Mouse (Mus musculus): ENCODE results near the gene Cxcl15. TPM values are rescaled to one million over a fixed set of nuclear protein-coding genes. Genes with fewer than 3 reads are reported as not detected.

Gene Cxcl15
- polyA plus RNA-seq, 1 experiment, result not detected

DNA sequence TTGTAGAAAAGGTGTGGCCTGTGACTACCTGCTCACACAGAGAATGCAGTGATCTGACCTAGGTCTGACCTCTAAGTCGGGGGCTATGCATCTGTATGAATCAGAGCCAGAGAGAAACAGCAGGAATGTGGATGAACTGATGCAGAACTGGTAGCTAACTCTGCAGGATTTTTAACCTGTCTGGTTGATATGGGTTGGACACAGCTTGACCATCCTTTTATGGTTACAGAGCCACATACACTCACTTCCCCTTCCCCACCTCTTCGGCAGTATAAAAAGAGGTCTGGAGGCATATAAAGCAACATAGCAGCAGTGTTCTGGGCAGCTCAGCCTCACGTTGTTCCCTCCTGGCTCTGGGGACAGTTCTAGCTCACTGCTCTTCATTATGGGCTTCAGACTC lies 26.1 kb upstream of the Cxcl15 start, which contains the start of gene Ppbp:
Gene Ppbp (plus strand): TSS at position 301 of the 400 bp plus-strand sequence.
- peak within 1 kb of the TSS; percentile 86 for H3K4me3 ChIP-seq (replicated peaks)
- no peaks in the 10 kb centered on the region for H3K9me3 ChIP-seq
- peaks cover 92% of the 10 kb centered on the region for H3K4me1 ChIP-seq
- no peak for TF ChIP-seq GATA1 (IDR thresholded peaks at IDR 0.05; ENCODE audit: borderline replicate concordance, low read length)
- no peak for TF ChIP-seq FLI1 (IDR thresholded peaks at IDR 0.05; ENCODE audit: low read length)
- peaks cover 5% of the 10 kb centered on the region for H3K36me3 ChIP-seq (replicated peaks; ENCODE audit: low read length)
- H3K27me3 ChIP-seq (replicated peaks), result no peaks in the 10 kb centered on the region

GRCm38 (mm10) chr5:90771369-90771768 lies 23.0 kb upstream of the Cxcl15 start:
- Histone ChIP-seq H3K4me3 (replicated peaks) (peak overlapping the region; percentile 96), H3K9me3 (no peaks in the 10 kb centered on the region), H3K4me1 (peaks cover 84% of the 10 kb centered on the region), H3K27me3 (replicated peaks) (no peaks in the 10 kb centered on the region), H3K36me3 (replicated peaks; ENCODE audit: low read length) (peaks cover 20% of the 10 kb centered on the region)
- no peak for TF ChIP-seq GATA1 (IDR thresholded peaks at IDR 0.05; ENCODE audit: borderline replicate concordance, low read length)
- TF ChIP-seq FLI1 (IDR thresholded peaks at IDR 0.05; ENCODE audit: low read length), result no peak

DNA sequence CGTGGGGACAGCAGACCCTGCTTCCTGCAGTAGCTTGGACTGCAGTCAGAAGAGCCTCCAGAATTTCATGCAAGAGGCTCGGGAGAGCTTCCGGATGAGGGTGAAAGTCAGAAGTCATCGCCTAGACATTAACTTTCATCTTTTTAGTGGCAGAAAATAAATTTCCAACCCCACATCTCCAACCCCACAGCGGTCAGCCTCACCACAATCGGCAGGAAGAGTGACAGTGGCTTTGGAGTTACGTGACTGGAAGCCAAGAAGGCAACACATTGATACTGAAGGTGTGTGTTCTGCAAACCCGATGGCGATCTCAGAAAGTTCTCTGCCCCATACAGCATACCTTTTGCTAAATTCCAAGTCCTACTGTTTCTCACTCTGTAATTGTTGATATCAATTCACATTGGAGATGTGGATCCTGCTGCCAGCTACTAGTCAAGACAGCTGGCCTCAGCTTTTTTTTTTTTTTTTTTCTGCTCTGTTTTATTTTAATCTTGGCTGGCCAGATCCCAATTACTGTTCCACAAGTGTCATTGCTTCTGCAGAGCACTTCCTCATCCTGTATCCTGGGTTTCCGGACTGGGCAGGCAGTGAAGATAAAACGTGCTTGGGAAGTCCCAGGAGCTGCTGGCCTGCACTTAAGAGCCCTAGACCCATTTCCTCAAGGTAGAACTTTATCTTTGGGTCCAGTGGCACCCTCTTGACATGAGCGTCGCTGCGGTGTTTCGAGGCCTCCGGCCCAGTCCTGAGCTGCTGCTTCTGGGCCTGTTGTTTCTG lies 22.3 kb upstream of the Cxcl15 start, which contains the start of gene Pf4:
Gene Pf4 (plus strand): TSS at position 556 of the 774 bp plus-strand sequence.
- peaks cover 20% of the 10 kb centered on the region for H3K36me3 ChIP-seq (replicated peaks; ENCODE audit: low read length)
- H3K4me3 ChIP-seq (replicated peaks), result peak within 1 kb of the TSS; percentile 96
- no peaks in the 10 kb centered on the region for H3K27me3 ChIP-seq (replicated peaks)
- TF ChIP-seq FLI1 (IDR thresholded peaks at IDR 0.05; ENCODE audit: low read length), result peak; percentile 79
- TF ChIP-seq GATA1 (IDR thresholded peaks at IDR 0.05; ENCODE audit: borderline replicate concordance, low read length), result peak; percentile 88; the same call in 2 of the 3 replicates
- H3K9me3 ChIP-seq, result no peaks in the 10 kb centered on the region
- peaks cover 87% of the 10 kb centered on the region for H3K4me1 ChIP-seq

DNA sequence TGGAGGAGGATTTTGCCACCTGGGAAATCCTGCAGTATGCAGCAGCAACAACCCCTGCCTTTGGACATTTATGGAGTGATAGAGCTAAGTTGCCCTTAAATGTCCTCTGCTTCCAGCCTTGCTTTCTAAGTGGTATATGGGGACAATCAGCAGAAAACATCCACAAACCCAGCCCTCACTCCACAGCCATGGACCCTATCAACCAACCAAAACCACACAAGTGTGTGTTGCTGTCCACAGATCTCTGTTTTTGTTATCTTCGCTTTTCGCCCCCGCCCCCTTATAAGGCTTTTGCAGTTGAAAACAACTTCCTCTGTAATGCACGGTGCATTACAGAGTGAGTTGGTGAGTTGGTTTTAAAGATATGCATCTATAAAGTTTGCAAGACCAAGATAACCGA lies 18.8 kb upstream of the Cxcl15 start:
- Histone ChIP-seq H3K4me3 (replicated peaks) (peak overlapping the region; percentile 96), H3K9me3 (no peaks in the 10 kb centered on the region), H3K27me3 (replicated peaks) (no peaks in the 10 kb centered on the region), H3K36me3 (replicated peaks; ENCODE audit: low read length) (peaks cover 20% of the 10 kb centered on the region), H3K4me1 (peaks cover 73% of the 10 kb centered on the region)
- TF ChIP-seq GATA1 (IDR thresholded peaks at IDR 0.05; ENCODE audit: borderline replicate concordance, low read length) (no peak), FLI1 (IDR thresholded peaks at IDR 0.05; ENCODE audit: low read length) (no peak)

DNA sequence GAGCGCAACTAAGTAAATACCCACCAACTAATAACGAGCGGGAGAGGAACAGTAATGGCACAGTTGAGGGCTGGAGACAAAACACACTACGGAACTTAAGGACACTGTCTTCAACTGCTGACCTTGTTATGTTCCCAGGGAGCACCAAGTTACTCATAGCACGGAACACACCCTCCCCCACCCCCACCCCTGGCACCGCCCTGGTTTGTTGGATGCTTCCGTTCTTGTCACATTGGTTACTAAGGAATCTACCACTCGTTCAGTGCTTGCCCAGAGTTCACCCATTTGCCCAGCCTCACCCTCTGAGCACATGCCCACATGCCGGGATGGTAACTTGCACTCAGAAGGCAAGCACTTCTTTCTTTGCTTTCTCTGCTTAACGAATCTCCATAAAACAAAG lies 16.7 kb upstream of the Cxcl15 start:
- no peak for TF ChIP-seq GATA1 (IDR thresholded peaks at IDR 0.05; ENCODE audit: borderline replicate concordance, low read length)
- no peak for TF ChIP-seq FLI1 (IDR thresholded peaks at IDR 0.05; ENCODE audit: low read length)
- peaks cover 72% of the 10 kb centered on the region for H3K4me1 ChIP-seq

GRCm38 (mm10) chr5:90778856-90779255 lies 15.5 kb upstream of the Cxcl15 start:
- peaks cover 75% of the 10 kb centered on the region for H3K4me1 ChIP-seq
- H3K4me3 ChIP-seq (replicated peaks), result no peak overlapping the region
- no peak for TF ChIP-seq FLI1 (IDR thresholded peaks at IDR 0.05; ENCODE audit: low read length)
- H3K36me3 ChIP-seq (replicated peaks; ENCODE audit: low read length), result peaks cover 13% of the 10 kb centered on the region
- no peaks in the 10 kb centered on the region for H3K27me3 ChIP-seq (replicated peaks)
- no peaks in the 10 kb centered on the region for H3K9me3 ChIP-seq

More for the DNA sequence above, 16.7 kb upstream of the Cxcl15 start:
- peaks cover 20% of the 10 kb centered on the region for H3K36me3 ChIP-seq (replicated peaks; ENCODE audit: low read length)
- H3K9me3 ChIP-seq, result no peaks in the 10 kb centered on the region
- no peak overlapping the region for H3K4me3 ChIP-seq (replicated peaks)
- H3K27me3 ChIP-seq (replicated peaks), result no peaks in the 10 kb centered on the region

GRCm38 (mm10) chr5:90783697-90784096 lies 10.6 kb upstream of the Cxcl15 start:
- H3K4me1 ChIP-seq, result peaks cover 71% of the 10 kb centered on the region
- no peaks in the 10 kb centered on the region for H3K27me3 ChIP-seq (replicated peaks)
- no peaks in the 10 kb centered on the region for H3K9me3 ChIP-seq
- TF ChIP-seq GATA1 (IDR thresholded peaks at IDR 0.05; ENCODE audit: borderline replicate concordance, low read length) (no peak), FLI1 (IDR thresholded peaks at IDR 0.05; ENCODE audit: low read length) (no peak)
- no peaks in the 10 kb centered on the region for H3K36me3 ChIP-seq (replicated peaks; ENCODE audit: low read length)
- no peak overlapping the region for H3K4me3 ChIP-seq (replicated peaks)

DNA sequence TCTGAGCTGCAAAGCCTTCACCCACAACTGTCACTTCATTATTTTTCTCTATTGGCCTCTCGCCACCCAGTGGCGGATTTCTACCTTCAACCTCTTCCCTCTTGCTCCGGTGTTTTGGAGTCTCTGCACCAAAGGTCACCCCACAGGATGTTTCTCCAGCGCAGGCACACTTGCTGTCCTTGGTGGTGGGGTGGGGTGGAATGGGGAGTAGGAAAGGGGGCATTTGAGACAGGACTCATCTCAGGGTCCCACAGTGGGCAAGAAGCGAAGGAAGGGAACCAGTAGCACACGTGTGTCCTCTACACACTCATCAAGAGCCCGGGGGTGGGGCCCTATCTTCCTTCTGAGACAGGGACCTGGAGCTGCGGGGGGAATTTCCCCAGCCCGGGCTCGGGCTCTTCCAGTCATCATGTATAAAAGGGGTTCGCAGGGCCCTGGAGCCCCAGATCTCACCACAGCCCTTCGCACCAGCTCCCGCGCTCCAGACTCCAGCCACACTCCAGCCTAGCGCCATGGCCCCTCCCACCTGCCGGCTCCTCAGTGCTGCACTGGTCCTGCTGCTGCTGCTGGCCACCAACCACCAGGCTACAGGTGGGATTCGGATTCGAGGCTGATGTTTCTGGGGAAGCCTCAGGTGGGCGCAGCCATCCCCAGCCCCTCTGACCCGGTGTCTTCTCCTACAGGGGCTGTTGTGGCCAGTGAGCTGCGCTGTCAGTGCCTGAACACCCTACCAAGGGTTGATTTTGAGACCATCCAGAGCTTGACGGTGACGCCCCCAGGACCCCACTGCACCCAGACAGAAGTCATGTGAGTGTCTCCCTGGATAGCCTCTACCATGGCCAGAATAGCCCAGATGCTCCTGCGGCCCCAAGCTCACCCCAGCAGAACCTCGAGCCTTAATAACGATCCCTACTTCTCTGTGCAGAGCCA lies 8.4 kb upstream of the Cxcl15 start, which contains the start of gene Cxcl3:
Gene Cxcl3 (plus strand): TSS at position 445 of the 930 bp plus-strand sequence.
- no peaks in the 10 kb centered on the region for H3K9me3 ChIP-seq
- TF ChIP-seq GATA1 (IDR thresholded peaks at IDR 0.05; ENCODE audit: borderline replicate concordance, low read length), result no peak
- no peak for TF ChIP-seq FLI1 (IDR thresholded peaks at IDR 0.05; ENCODE audit: low read length)
- peaks cover 70% of the 10 kb centered on the region for H3K4me1 ChIP-seq
- no peaks in the 10 kb centered on the region for H3K36me3 ChIP-seq (replicated peaks; ENCODE audit: low read length)
- H3K27me3 ChIP-seq (replicated peaks), result no peaks in the 10 kb centered on the region
- H3K4me3 ChIP-seq (replicated peaks), result peak within 1 kb of the TSS; percentile 90

GRCm38 (mm10) chr5:90788114-90788513 lies 6.2 kb upstream of the Cxcl15 start:
- no peak for TF ChIP-seq GATA1 (IDR thresholded peaks at IDR 0.05; ENCODE audit: borderline replicate concordance, low read length)
- no peak for TF ChIP-seq FLI1 (IDR thresholded peaks at IDR 0.05; ENCODE audit: low read length)
- no peaks in the 10 kb centered on the region for H3K36me3 ChIP-seq (replicated peaks; ENCODE audit: low read length)
- H3K9me3 ChIP-seq, result no peaks in the 10 kb centered on the region
- peaks cover 56% of the 10 kb centered on the region for H3K4me1 ChIP-seq
- no peaks in the 10 kb centered on the region for H3K27me3 ChIP-seq (replicated peaks)
- no peak overlapping the region for H3K4me3 ChIP-seq (replicated peaks)

All from megakaryocyte, embryonic 14.5 days (primary cell).